Mouse (Mus musculus) ES-Bruce4 (cell line): ENCODE results near the gene Fgf2.

Experiments used
- CTCF ChIP-seq: IDR thresholded peaks from one replicate; pipeline ENCODE4 v1.8.1; 2011; ENCODE audit warnings: low read depth, low read length
- POLR2A ChIP-seq: IDR thresholded peaks from one replicate; pipeline ENCODE4 v1.8.1; 2011; ENCODE audit warnings: low read length; ENCODE audit not compliant: insufficient read depth

DNA sequence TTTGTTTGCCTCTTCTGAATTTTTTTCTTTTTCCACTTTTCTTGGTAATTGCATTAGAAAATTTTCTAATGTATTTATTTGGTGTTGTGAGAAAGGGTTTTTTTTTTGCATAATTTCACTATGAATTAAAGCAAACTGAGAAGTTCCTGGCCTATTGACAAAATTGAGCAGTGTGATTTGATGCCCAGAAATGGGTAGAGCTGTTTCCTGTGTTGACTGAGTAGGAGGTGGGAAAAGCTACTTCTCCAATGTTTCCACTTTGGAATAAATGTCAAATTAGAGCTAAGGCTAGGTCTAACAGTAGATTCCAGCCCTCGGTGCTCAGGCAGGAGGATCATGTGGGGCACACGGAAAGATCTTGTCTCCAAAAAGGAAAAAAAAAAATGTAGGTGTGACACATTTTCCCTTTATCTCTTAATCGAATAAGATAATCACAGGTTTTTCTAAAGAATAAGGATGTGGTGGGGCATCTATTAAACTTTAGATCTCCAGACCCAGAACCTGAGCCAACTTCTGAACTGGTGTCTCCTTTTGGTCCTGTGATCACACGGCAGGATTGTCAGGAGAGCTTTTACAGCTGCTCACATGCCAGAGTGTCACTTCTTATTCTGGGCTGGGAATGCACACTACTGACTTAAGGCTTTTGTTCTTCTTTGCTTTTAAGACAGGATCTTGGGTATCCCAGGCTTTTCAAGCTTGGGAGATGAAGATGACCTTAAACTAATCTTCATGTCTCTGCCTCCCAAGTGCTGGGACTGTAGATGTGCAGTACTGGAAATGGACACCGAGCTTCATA is 22.6 kb upstream of the Fgf2 start:
- TF ChIP-seq CTCF (no peak), POLR2A (no peak)
